Mouse (Mus musculus) CD4-positive helper T cell, adult 2 months (primary cell): ENCODE measurements around the gene Usp7.

Experiments used
- DNase-seq: peaks from one replicate; pipeline ENCODE4 v3.0.0-alpha.2; 2012; ENCODE audit warnings: low read depth, missing footprints, low spot score

Usp7 gene

GRCm38 (mm10) chr16:8791949-8792557 lies at the start of gene Usp7:
Usp7 (minus strand) TSS chr16:8792308.
- DNase-seq: no peak

GRCm38 (mm10) chr16:8840557-8840956 lies 48.4 kb upstream of the Usp7 start:
- peak; percentile 33 for DNase-seq

DNA sequence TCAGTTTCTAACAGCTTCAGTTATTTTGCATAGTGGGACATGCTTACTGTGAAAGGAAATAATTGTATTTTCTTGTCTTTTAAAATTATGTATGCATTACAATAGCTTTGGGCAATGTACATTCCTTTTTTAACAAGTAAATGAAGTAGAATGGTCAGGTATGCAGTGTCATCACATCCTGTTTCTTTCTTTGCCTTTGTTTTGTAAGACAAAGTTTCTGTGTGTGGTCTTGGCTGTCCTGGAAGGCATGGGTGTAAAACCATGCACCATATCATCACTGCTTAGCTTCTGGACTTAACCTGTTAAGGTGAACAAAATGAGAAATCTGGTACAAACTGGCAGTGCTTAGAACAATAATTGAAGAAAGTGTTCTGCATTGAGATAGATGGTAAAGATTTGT lies 46.8 kb upstream of the Usp7 start:
- no peak for DNase-seq

GRCm38 (mm10) chr16:8837595-8837994 lies 45.5 kb upstream of the Usp7 start:
- DNase-seq: no peak

GRCm38 (mm10) chr16:8836876-8837275 lies 44.8 kb upstream of the Usp7 start:
- no peak for DNase-seq

DNA sequence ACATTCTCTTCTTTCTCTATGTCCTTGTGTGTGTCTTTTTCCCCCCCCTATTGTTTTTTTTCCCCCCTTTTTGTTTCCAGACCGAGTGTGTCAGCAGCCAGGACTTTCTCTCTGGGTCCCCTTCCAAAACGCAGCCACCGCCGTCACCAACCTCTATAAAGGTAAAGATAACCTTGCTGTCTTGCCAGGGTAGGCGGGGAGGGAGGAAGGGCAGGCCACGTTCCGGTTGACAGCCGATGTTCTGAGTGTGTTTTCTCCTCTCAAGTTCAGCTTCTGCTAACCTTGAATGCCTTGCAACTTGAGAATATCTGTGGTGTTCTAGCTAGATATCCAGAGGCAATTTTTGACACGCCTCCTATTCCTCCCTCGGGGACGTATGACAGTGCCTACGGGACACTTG lies 39.1 kb upstream of the Usp7 start:
- no peak for DNase-seq

- DNase-seq: peak; percentile 84
Measured at GRCm38 (mm10) chr16:8830431-8831211, 38.5 kb upstream of the Usp7 start.

DNA sequence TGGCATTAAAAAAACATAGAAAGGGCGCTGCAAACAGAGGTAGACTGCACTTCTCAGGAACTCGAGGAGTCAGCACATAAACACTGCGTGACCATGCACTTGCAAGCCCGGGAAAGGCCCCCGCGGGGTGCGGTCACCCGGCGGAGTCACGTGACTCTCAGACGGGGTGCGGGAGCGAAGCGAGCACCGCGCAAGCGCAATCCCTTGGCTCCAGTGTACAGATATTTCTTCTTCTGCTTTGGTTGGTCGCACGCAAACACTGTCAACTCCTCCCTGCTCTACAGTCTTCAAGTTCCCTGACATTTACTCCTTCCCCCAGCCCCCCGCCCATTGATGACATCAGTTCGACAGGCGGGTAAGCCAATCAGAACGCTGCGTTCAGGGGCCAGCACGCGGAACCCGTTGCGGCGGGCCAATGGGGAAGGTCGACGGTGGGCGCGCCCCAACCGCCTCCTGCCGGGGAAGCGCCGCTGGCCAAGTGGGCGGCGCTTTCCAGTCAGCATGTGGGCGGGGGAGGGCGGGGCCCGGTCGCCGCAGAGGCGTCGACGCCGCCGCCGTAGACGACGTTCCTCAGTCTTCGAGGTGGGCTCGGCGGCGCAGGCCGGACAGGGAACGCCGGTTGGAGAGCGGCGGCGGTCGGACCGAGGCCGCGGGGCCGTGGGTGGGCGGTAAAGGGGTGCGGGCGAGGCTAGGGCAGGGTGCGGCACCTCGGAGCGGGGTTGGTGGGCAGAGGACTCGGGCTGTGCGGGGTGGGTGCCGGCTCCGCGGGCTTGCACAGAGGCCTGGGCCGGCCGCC lies 37.7 kb upstream of the Usp7 start, which contains the start of gene 1810013L24Rik:
Gene 1810013L24Rik, plus strand, starts transcription at position 537 of the 796 bp plus-strand sequence.
- DNase-seq: peak; percentile 100

DNA sequence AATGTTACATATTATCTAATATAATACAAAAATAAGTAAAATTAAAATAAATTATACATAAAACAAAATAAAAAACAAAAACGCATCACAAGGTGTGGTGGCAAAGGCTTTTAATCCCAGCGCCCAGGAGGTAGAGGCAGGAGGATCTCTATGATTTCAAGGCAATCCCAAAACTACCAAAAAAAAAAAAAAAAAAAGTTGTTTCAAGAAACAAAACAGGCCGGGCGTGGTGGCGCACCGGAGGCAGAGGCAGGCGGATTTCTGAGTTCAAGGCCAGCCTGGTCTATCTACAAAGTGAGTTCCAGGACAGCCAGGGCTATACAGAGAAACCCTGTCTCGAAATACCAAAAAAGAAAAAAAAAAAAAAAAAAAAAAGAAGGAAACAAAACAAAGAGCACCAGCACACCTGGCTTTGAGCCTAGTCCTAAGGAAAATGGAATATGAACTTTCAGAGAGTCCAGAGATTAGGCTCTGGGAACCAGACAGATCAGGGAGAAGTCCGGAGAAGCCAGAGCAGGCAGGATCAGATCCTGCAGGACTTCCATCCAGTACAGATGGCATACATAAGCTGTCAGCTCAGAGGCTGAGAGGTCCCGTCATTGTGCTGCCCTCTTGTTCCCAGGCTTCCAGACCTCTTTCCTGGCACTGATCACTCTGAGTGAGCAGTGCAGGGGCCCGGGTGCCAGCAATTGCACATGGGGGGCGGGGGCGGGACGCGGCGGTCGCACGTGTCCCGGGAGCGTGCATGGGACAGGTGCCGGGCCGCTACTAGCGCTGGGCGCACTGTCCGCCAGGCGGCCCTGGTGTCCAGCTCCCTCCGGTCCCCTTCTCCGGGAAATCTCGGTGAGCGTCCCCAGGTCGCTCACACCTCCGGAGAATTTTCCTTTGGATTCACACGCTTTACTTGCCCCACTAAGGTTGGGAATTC lies 36.8 kb upstream of the Usp7 start:
- no peak for DNase-seq

GRCm38 (mm10) chr16:8827366-8827765 lies 35.3 kb upstream of the Usp7 start:
- DNase-seq: no peak

DNA sequence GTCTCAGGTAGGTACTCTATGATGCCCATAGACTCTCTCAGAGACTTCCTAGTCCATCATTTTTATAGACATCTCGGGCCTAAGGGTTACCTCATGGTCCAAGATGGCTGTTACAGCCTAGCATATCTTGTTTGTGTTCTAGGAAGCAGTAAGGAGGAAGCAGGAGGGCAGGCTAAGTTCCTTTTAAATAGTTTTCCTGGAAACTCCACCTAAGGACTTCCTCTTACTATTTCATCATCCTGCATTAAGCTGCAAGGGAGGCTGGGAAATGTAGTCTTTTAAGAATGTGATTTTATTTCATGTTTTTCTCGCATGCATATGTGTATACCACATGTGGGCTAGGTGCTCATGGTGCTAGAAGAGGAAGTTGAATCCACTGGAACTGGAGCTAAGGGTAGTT lies 31.6 kb upstream of the Usp7 start:
- DNase-seq: peak; percentile 46

- no peak for DNase-seq
Measured at GRCm38 (mm10) chr16:8822586-8822985, 30.5 kb upstream of the Usp7 start.

GRCm38 (mm10) chr16:8821429-8821828 lies 29.3 kb upstream of the Usp7 start:
- DNase-seq: no peak

- DNase-seq: no peak
Measured at GRCm38 (mm10) chr16:8817872-8818271, 25.8 kb upstream of the Usp7 start.

GRCm38 (mm10) chr16:8810399-8811127 lies 18.5 kb upstream of the Usp7 start:
- no peak for DNase-seq

GRCm38 (mm10) chr16:8806703-8807102 lies 14.6 kb upstream of the Usp7 start:
- DNase-seq: peak; percentile 62

DNA sequence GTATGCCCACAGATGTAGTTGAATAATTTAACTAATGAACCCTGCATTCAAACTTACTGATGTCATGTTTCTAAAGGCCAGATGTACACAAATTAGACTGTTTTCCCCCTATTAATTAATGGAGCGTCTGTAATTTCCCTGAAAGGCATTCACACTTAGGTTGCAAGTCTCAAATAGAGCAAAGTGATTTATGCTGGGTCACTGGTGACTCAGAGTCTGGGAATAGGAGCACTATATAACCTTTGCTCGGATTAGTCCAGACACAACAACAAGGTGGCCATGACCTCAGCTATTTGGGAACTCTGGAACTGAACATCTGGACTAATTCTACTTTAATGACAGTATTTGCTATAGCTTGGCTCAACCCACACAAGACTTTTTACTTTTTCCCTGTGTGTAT lies 3.8 kb upstream of the Usp7 start:
- no peak for DNase-seq

DNA sequence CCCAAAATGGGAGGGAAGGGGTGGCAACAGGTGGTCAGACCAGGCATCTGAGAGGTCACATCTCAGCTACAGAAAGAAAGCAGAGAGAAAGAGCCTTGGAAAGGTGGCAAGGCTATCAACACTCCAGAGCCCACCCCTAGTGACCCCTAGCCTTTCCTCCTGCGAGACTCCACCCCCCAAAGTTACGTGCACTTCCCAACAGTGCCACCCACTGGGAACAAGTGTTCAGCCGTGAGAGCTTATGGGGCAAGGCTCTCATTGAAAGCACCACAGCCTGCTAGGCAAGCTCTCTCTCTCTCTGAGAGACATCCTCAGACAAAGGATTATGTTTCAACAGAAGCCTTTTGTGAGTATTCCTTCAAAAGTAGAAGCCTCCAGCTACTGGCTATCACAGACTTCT lies 2.8 kb upstream of the Usp7 start:
- no peak for DNase-seq

GRCm38 (mm10) chr16:8790886-8791285 lies 1.2 kb downstream of the Usp7 start:
- no peak for DNase-seq

DNA sequence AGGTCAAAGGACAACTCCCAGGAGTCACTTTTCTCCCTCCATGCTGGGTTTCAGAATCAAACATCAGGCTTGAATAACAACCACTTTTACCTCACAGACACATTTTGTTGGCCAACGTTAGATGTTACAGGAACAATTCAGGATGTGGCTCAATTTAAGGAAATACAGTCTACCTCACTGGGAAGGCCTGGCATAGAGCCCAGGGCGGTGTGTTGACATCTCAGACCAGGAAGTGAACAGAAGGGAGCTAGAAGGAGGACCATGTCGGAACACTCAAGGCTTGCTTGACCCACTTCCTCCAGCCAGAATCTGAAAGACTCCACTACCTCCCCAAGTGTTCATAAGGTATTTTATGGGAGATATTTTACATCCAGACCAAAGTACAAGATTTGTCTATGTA lies 7.4 kb downstream of the Usp7 start:
- no peak for DNase-seq
